Mouse (Mus musculus): Measurements from ENCODE around the gene Mthfd1l. TPM values are rescaled to one million over a fixed set of nuclear protein-coding genes. Genes with fewer than 3 reads are reported as not detected.
"Not testable (repeated sequence)": the region's sequence is repeated elsewhere in the genome, so short reads cannot be mapped to it uniquely, and the experiment has no call there.

The Mthfd1l gene
- polyA plus RNA-seq, 1 experiment from 2014 or later, result 19.1 TPM

GRCm38 (mm10) chr10:4057832-4058231 lies 84.9 kb downstream of the Mthfd1l start:
- no peaks in the 10 kb centered on the region for H3K27me3 ChIP-seq
- no peak for TF ChIP-seq CTCF (IDR thresholded peaks at IDR 0.05)
- ATAC-seq (peak; percentile 26), DNase-seq (ENCODE audit: low read depth, low spot score) (no peak)
- POLR2A ChIA-PET, result no interaction called here
- CTCF ChIA-PET, result interaction anchor here (0.9 to 1.3 kb wide), 2 partner anchors 11 to 17 kb away, joined by 3 to 4 read pairs; no protein-coding TSS in a partner anchor
- in situ Hi-C loops (cut with MboI; ENCODE audit: low pct_unique_long_range_greater_than_20kb), result no loop called here

- in situ Hi-C loops (cut with MboI; ENCODE audit: low pct_unique_long_range_greater_than_20kb), result no loop called here
- DNase-seq (ENCODE audit: low read depth, low spot score) (no peak), ATAC-seq (no peak)
- POLR2A ChIA-PET, result no interaction called here
- CTCF ChIA-PET, result interaction anchor here (0.9 to 1.9 kb wide), 9 partner anchors 10 to 311 kb away, joined by 3 to 5 read pairs (median 3); no protein-coding TSS in a partner anchor
- no peaks in the 10 kb centered on the region for H3K27me3 ChIP-seq
- TF ChIP-seq CTCF (IDR thresholded peaks at IDR 0.05), result no peak
Observed at GRCm38 (mm10) chr10:4061071-4061987, 88.4 kb downstream of the Mthfd1l start.

GRCm38 (mm10) chr10:4063537-4063936 lies 90.6 kb downstream of the Mthfd1l start:
- no peaks in the 10 kb centered on the region for H3K27me3 ChIP-seq
- peak; percentile 72 for DNase-seq (ENCODE audit: low read depth, low spot score)
- in situ Hi-C loops (cut with MboI; ENCODE audit: low pct_unique_long_range_greater_than_20kb), result no loop called here
- POLR2A ChIA-PET, result interaction anchor here (0.6 kb wide), 1 partner anchor 176 kb away, joined by 15 read pairs; no protein-coding TSS in a partner anchor
- TF ChIP-seq CTCF (IDR thresholded peaks at IDR 0.05), result no peak
- CTCF ChIA-PET, result interaction anchor here (1.2 to 1.9 kb wide), 2 partner anchors 21 to 26 kb away, joined by 3 to 5 read pairs; no protein-coding TSS in a partner anchor
- ATAC-seq, result peak; percentile 96

- in situ Hi-C loops (cut with MboI; ENCODE audit: low pct_unique_long_range_greater_than_20kb), result no loop called here
- POLR2A ChIA-PET, result interaction anchor here (1.0 to 1.1 kb wide), 2 partner anchors 9 to 79 kb away, joined by 4 read pairs; no protein-coding TSS in a partner anchor
- CTCF ChIA-PET, result no interaction called here
- no peak for DNase-seq (ENCODE audit: low read depth, low spot score)
- TF ChIP-seq CTCF (IDR thresholded peaks at IDR 0.05), result no peak
- no peaks in the 10 kb centered on the region for H3K27me3 ChIP-seq
- no peak for ATAC-seq
Observed at GRCm38 (mm10) chr10:4065295-4066084, 92.6 kb downstream of the Mthfd1l start.

- in situ Hi-C loops (cut with MboI; ENCODE audit: low pct_unique_long_range_greater_than_20kb), result no loop called here
- POLR2A ChIA-PET, result no interaction called here
- CTCF ChIA-PET, result interaction anchor here (1.7 kb wide), 1 partner anchor 28 kb away, joined by 4 read pairs; no protein-coding TSS in a partner anchor
- no peak for ATAC-seq
- no peaks in the 10 kb centered on the region for H3K27me3 ChIP-seq
- TF ChIP-seq CTCF (IDR thresholded peaks at IDR 0.05), result no peak
- no peak for DNase-seq (ENCODE audit: low read depth, low spot score)
Observed at GRCm38 (mm10) chr10:4069258-4069826, 96.4 kb downstream of the Mthfd1l start.

- DNase-seq (ENCODE audit: low read depth, low spot score), result no peak
- ChIA-PET CTCF (interaction anchor here (0.8 to 1.7 kb wide), 2 partner anchors 28 to 32 kb away, joined by 3 to 4 read pairs; no protein-coding TSS in a partner anchor), POLR2A (no interaction called here)
- no peak for TF ChIP-seq CTCF (IDR thresholded peaks at IDR 0.05)
- H3K27me3 ChIP-seq, result no peaks in the 10 kb centered on the region
- in situ Hi-C loops (cut with MboI; ENCODE audit: low pct_unique_long_range_greater_than_20kb), result no loop called here
- no peak for ATAC-seq
Observed at GRCm38 (mm10) chr10:4070061-4070460, 97.1 kb downstream of the Mthfd1l start.

GRCm38 (mm10) chr10:4071069-4071844 lies 98.3 kb downstream of the Mthfd1l start:
- in situ Hi-C loops (cut with MboI; ENCODE audit: low pct_unique_long_range_greater_than_20kb), result no loop called here
- ATAC-seq, result no peak
- TF ChIP-seq CTCF (IDR thresholded peaks at IDR 0.05), result no peak

GRCm38 (mm10) chr10:4071845-4072345 lies 99.0 kb downstream of the Mthfd1l start:
- ChIA-PET CTCF (interaction anchor here (0.8 to 1.2 kb wide), 2 partner anchors 17 to 30 kb away, joined by 3 to 4 read pairs; no protein-coding TSS in a partner anchor), POLR2A (interaction anchor here (0.9 kb wide), 1 partner anchor 17 kb away, joined by 5 read pairs; no protein-coding TSS in a partner anchor)
- in situ Hi-C loops (cut with MboI; ENCODE audit: low pct_unique_long_range_greater_than_20kb), result no loop called here
- ATAC-seq (no peak), DNase-seq (ENCODE audit: low read depth, low spot score) (no peak)
- no peak for TF ChIP-seq CTCF (IDR thresholded peaks at IDR 0.05)
- H3K27me3 ChIP-seq, result no peaks in the 10 kb centered on the region

More at GRCm38 (mm10) chr10:4071069-4071844, 98.3 kb downstream of the Mthfd1l start:
- DNase-seq (ENCODE audit: low read depth, low spot score), result no peak
- H3K27me3 ChIP-seq, result no peaks in the 10 kb centered on the region
- CTCF ChIA-PET, result interaction anchor here (0.8 to 1.0 kb wide), 2 partner anchors 10 to 17 kb away, joined by 3 to 4 read pairs; no protein-coding TSS in a partner anchor
- POLR2A ChIA-PET, result interaction anchor here (0.9 kb wide), 1 partner anchor 18 kb away, joined by 5 read pairs; no protein-coding TSS in a partner anchor

- POLR2A ChIA-PET; ATAC-seq; H3K27me3 ChIP-seq; DNase-seq (ENCODE audit: low read depth, low spot score); in situ Hi-C loops (cut with MboI; ENCODE audit: low pct_unique_long_range_greater_than_20kb): not testable (repeated sequence)
- CTCF ChIA-PET, result interaction anchor here (1.2 kb wide), 1 partner anchor 31 kb away, joined by 4 read pairs; no protein-coding TSS in a partner anchor
Observed at GRCm38 (mm10) chr10:4072491-4072890, 99.6 kb downstream of the Mthfd1l start.

Data from Patski (cell line).